Mouse (Mus musculus) bone marrow, adult 2 months (tissue): ENCODE data around the gene Lysmd1.

Experiments used
- CTCF ChIP-seq: fragments of 200-500 bp; IDR thresholded peaks from 2 replicates; pipeline ENCODE4 v1.5.1; 2011; ENCODE audit warnings: low read length, control low read depth; ENCODE audit not compliant: control insufficient read depth, insufficient read depth
- POLR2A ChIP-seq: fragments of 200-500 bp; IDR thresholded peaks from 2 replicates; pipeline ENCODE4 v1.6.1; 2011; ENCODE audit warnings: low read depth, mild to moderate bottlenecking, control low read depth, low read length, borderline replicate concordance; ENCODE audit not compliant: control insufficient read depth

DNA sequence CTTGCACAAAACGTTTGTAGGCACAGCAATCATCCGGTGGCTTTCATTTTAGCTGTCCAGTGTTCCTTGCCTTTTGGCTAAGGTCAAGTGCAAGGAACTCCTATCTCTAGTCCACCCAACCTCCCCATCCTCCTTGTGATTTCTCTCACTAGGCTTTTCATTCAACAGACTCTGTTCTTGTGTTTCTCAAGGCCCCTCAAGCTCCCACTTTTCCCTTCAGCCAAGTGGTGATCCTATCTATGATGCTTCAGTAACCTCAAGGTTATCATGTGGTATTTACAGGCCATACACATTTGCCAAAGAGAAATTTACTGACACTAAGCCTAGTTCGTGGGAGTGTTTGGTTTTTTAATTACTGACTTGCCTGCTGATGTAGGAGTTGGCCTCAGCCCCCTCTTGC, 46.0 kb downstream of the Lysmd1 start:
- no peak for TF ChIP-seq POLR2A
- TF ChIP-seq CTCF: no peak
